In the genomic region with DNA sequence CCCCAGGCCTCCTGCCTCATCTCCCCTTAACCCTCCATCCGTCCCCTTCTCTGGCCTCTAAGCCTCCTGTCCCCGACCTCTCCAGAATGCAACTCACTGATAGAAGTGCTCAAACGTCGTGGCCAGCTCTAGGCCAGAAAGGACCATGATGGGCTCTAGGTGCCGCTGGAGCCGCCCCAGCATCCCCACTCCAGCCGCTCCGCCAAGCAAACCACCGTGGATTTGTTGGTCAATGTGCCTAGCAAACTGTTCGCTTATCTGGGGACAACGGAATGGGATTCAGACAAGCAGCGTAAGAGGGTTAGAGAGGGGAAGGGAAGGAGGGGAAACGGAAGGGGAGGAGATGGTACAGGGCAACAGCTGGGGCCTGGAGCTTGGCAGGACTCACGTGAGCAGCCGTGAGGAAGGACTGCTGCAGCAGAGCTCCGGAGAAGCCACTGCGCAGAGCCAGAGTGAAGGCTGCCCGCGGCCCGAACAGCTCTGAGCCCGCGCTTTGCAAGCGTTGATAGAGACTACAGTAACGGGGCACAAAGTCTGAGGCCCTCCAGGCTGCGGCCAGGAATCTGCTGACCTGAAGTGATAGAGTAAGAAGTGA, we compare ENCODE assay signal across 10 mouse cellular contexts. TPM values are rescaled to one million over a fixed set of nuclear protein-coding genes. Genes with fewer than 3 reads are reported as not detected.
DNase-seq lines count a peak whose midpoint lies in the region; ATAC-seq lines count a peak whose summit lies in the region.
"Had no signal": no experiment of that assay in that cellular context is flagged by ENCODE, and none has a peak within 500 bp of the region (broad histone marks: within the 10 kb centered on the region; RNA-seq: fewer than 3 reads in every experiment).

No protein-coding gene starts in this region.

- WGBS in kidney, embryonic 15.5 days = 51% methylated on average over 25 of the region's 25 CpGs
- 46% methylated on average over 25 of the region's 25 CpGs for WGBS in embryonic facial prominence, embryonic 10.5 days
- WGBS in intestine, embryonic 14.5 days = 35% methylated on average over 25 of the region's 25 CpGs
- WGBS in midbrain, embryonic 14.5 days = 43% methylated on average over 25 of the region's 25 CpGs

- H3K4me3 ChIP-seq in kidney, embryonic 15.5 days (replicated peaks) = peak overlapping the region; percentile 4; the same call in 1 of the 2 replicates
- peak overlapping the region; percentile 46 for H3K4me3 ChIP-seq in embryonic facial prominence, embryonic 10.5 days
- H3K4me3 ChIP-seq in intestine, embryonic 14.5 days (ENCODE audit: low read depth, low read length) = peak overlapping the region; percentile 25
- no peak overlapping the region for H3K4me3 ChIP-seq in midbrain, embryonic 14.5 days (replicated peaks; ENCODE audit: low read depth, low read length)

- H3K27ac ChIP-seq in kidney, embryonic 15.5 days = no peak overlapping the region
- H3K27ac ChIP-seq in embryonic facial prominence, embryonic 10.5 days (replicated peaks) = peak overlapping the region; percentile 63
- H3K27ac ChIP-seq in intestine, embryonic 14.5 days (ENCODE audit: low read depth) = no peak overlapping the region
- H3K27ac ChIP-seq in midbrain, embryonic 14.5 days (replicated peaks; ENCODE audit: low read depth, low read length) = no peak overlapping the region
- H3K27ac ChIP-seq: liver, embryonic 14.5 days had no signal

- H3K4me1 ChIP-seq in kidney, embryonic 15.5 days = 0 out of 2 replicates have a peak, but pooled peaks cover 7% of the 10 kb centered on the region
- H3K4me1 ChIP-seq in embryonic facial prominence, embryonic 10.5 days = peaks cover 29% of the 10 kb centered on the region
- no peaks in the 10 kb centered on the region for H3K4me1 ChIP-seq in intestine, embryonic 14.5 days (replicated peaks; ENCODE audit: control insufficient read depth, insufficient read depth, low read length)
- H3K4me1 ChIP-seq in midbrain, embryonic 14.5 days (ENCODE audit: control insufficient read depth, insufficient read depth, low read length) = no peaks in the 10 kb centered on the region

- no peaks in the 10 kb centered on the region for H3K9me3 ChIP-seq in kidney, embryonic 15.5 days (replicated peaks)
- no peaks in the 10 kb centered on the region for H3K9me3 ChIP-seq in embryonic facial prominence, embryonic 10.5 days
- no peaks in the 10 kb centered on the region for H3K9me3 ChIP-seq in intestine, embryonic 14.5 days (ENCODE audit: control insufficient read depth, low read length)
- H3K9me3 ChIP-seq in midbrain, embryonic 14.5 days (ENCODE audit: control insufficient read depth, low read length) = no peaks in the 10 kb centered on the region

- peaks cover 12% of the 10 kb centered on the region for H3K27me3 ChIP-seq in kidney, embryonic 15.5 days
- peaks cover 48% of the 10 kb centered on the region for H3K27me3 ChIP-seq in embryonic facial prominence, embryonic 10.5 days (replicated peaks; ENCODE audit: low read depth, poor library complexity, severe bottlenecking)
- H3K27me3 ChIP-seq in intestine, embryonic 14.5 days (replicated peaks; ENCODE audit: control insufficient read depth, insufficient read depth, low read length) = peaks cover 7% of the 10 kb centered on the region; the same call in 1 of the 2 replicates
- H3K27me3 ChIP-seq in midbrain, embryonic 14.5 days (ENCODE audit: control insufficient read depth, insufficient read depth, low read length) = no peaks in the 10 kb centered on the region

- DNase-seq in kidney, adult 18-20 months = no peak
- peak; percentile 47 for DNase-seq in embryonic facial prominence, embryonic 10.5 days (ENCODE audit: low spot score)
- no peak for DNase-seq in intestine, embryonic 14.5 days (ENCODE audit: low spot score)
- no peak for DNase-seq in midbrain, embryonic 14.5 days
- DNase-seq in frontal cortex, adult 2 months (ENCODE audit: extremely low spot score in 1 of 2, low spot score in 1 of 2) = no peak
- no peak for DNase-seq in adrenal gland, adult 18-20 months (ENCODE audit: low spot score in 2 of 2)
- DNase-seq in gastrocnemius, postnatal 4 days (ENCODE audit: low spot score in 2 of 2) = no peak
- DNase-seq: cerebellum, postnatal 36 days had no signal

- H3K36me3 ChIP-seq in kidney, embryonic 15.5 days = no peaks in the 10 kb centered on the region
- no peaks in the 10 kb centered on the region for H3K36me3 ChIP-seq in embryonic facial prominence, embryonic 10.5 days (replicated peaks)
- no peaks in the 10 kb centered on the region for H3K36me3 ChIP-seq in intestine, embryonic 14.5 days (ENCODE audit: control insufficient read depth, insufficient read depth, low read length)
- H3K36me3 ChIP-seq in midbrain, embryonic 14.5 days (ENCODE audit: control insufficient read depth, insufficient read depth, low read length) = peaks cover 32% of the 10 kb centered on the region

- H3K4me2 ChIP-seq in kidney, embryonic 15.5 days = peak overlapping the region; percentile 40
- H3K4me2 ChIP-seq in intestine, embryonic 14.5 days (ENCODE audit: low read length) = peak overlapping the region; percentile 45
- no peak overlapping the region for H3K4me2 ChIP-seq in midbrain, embryonic 14.5 days (ENCODE audit: low read length)

- ATAC-seq in kidney, embryonic 15.5 days (replicated peaks; ENCODE audit: low FRiP score) = no peak; the same call in 1 of the 2 replicates
- ATAC-seq in intestine, embryonic 14.5 days (replicated peaks; ENCODE audit: low FRiP score, low TSS enrichment, low read depth) = 0 out of 2 replicates have a peak, but pooled peaks have one; percentile 42
- no peak for ATAC-seq in midbrain, embryonic 14.5 days (ENCODE audit: low FRiP score, low TSS enrichment)

- no peak overlapping the region for H3K9ac ChIP-seq in kidney, embryonic 15.5 days
- H3K9ac ChIP-seq in intestine, embryonic 14.5 days (ENCODE audit: low read length) = peak overlapping the region; percentile 34
- H3K9ac ChIP-seq in midbrain, embryonic 14.5 days (replicated peaks; ENCODE audit: low read length) = 0 out of 2 replicates have a peak overlapping the region, but pooled peaks have one; percentile 16
- H3K9ac ChIP-seq: liver, embryonic 14.5 days had no signal

RNA-seq across cellular contexts. Expression of a gene that starts 24.0 kb away (rescaled TPM):
- 58.0 and 58.5 TPM in 2 replicates for polyA plus RNA-seq in kidney, embryonic 15.5 days (2015; fragmentation: Nextera tagmentation; extraction: Ambion mirVana)
- 79.9 and 81.6 TPM in 2 replicates for polyA plus RNA-seq in embryonic facial prominence, embryonic 10.5 days (2016; fragmentation: Nextera tagmentation; extraction: Ambion mirVana)
- polyA plus RNA-seq in intestine, embryonic 14.5 days (2014; fragmentation: Nextera tagmentation; extraction: Ambion mirVana) = 58.4 and 64.4 TPM in 2 replicates
- 17.2 and 20.4 TPM in 2 replicates for polyA plus RNA-seq in midbrain, embryonic 14.5 days (2014; fragmentation: Nextera tagmentation; extraction: Ambion mirVana)
- 4.0 and 4.8 TPM in 2 replicates for polyA plus RNA-seq in frontal cortex, adult 2 months (2012; rRNA removed)
- total RNA-seq in adrenal gland, adult 18-20 months (2021) = 1 to 10 TPM; 3.2 to 6.0 TPM
- total RNA-seq in gastrocnemius, postnatal 4 days (2021) = 1 to 10 TPM; 3.6 to 5.2 TPM

RNA-seq across cellular contexts. Expression of a gene that starts 25.7 kb away (rescaled TPM):
- polyA plus RNA-seq in kidney, embryonic 15.5 days (2015; fragmentation: Nextera tagmentation; extraction: Ambion mirVana) = 5.3 and 5.8 TPM in 2 replicates
- 5.2 and 6.1 TPM in 2 replicates for polyA plus RNA-seq in embryonic facial prominence, embryonic 10.5 days (2016; fragmentation: Nextera tagmentation; extraction: Ambion mirVana)
- polyA plus RNA-seq in intestine, embryonic 14.5 days (2014; fragmentation: Nextera tagmentation; extraction: Ambion mirVana) = 3.8 and 3.9 TPM in 2 replicates
- polyA plus RNA-seq in midbrain, embryonic 14.5 days (2014; fragmentation: Nextera tagmentation; extraction: Ambion mirVana) = 13.6 and 20.6 TPM in 2 replicates
- polyA plus RNA-seq in frontal cortex, adult 2 months (2012; rRNA removed) = 65.3 and 66.8 TPM in 2 replicates
- total RNA-seq in adrenal gland, adult 18-20 months (2021) = 10 to 100 TPM; 24.8 to 30.1 TPM
- total RNA-seq in gastrocnemius, postnatal 4 days (2021) = 10 to 100 TPM; 13.5 to 15.0 TPM

RNA-seq across cellular contexts. Expression of a gene that starts 33.0 kb away (rescaled TPM):
- polyA plus RNA-seq in kidney, embryonic 15.5 days (2015; fragmentation: Nextera tagmentation; extraction: Ambion mirVana) = 0.17 and 0.26 TPM in 2 replicates
- 0.67 and 0.80 TPM in 2 replicates for polyA plus RNA-seq in embryonic facial prominence, embryonic 10.5 days (2016; fragmentation: Nextera tagmentation; extraction: Ambion mirVana)
- 0.32 and 0.39 TPM in 2 replicates for polyA plus RNA-seq in intestine, embryonic 14.5 days (2014; fragmentation: Nextera tagmentation; extraction: Ambion mirVana)
- polyA plus RNA-seq in midbrain, embryonic 14.5 days (2014; fragmentation: Nextera tagmentation; extraction: Ambion mirVana) = 6.1 and 6.2 TPM in 2 replicates
- 46.3 and 50.1 TPM in 2 replicates for polyA plus RNA-seq in frontal cortex, adult 2 months (2012; rRNA removed)
- 1 to 10 TPM in 1 of 2 experiments, under 1 TPM in 1; 0.96 to 1.0 TPM for total RNA-seq in adrenal gland, adult 18-20 months (2021)
- total RNA-seq in gastrocnemius, postnatal 4 days (2021) = 1 to 10 TPM in 1 of 2 experiments, under 1 TPM in 1; 0.60 to 1.2 TPM

RNA-seq across cellular contexts. Expression of a gene that starts 35.5 kb away (rescaled TPM):
- polyA plus RNA-seq in kidney, embryonic 15.5 days (2015; fragmentation: Nextera tagmentation; extraction: Ambion mirVana) = 9.1 and 9.5 TPM in 2 replicates
- polyA plus RNA-seq in embryonic facial prominence, embryonic 10.5 days (2016; fragmentation: Nextera tagmentation; extraction: Ambion mirVana) = 5.6 and 7.0 TPM in 2 replicates
- polyA plus RNA-seq in intestine, embryonic 14.5 days (2014; fragmentation: Nextera tagmentation; extraction: Ambion mirVana) = 11.9 and 12.4 TPM in 2 replicates
- polyA plus RNA-seq in midbrain, embryonic 14.5 days (2014; fragmentation: Nextera tagmentation; extraction: Ambion mirVana) = 4.2 and 5.9 TPM in 2 replicates
- polyA plus RNA-seq in frontal cortex, adult 2 months (2012; rRNA removed) = 74.8 and 82.0 TPM in 2 replicates
- total RNA-seq in adrenal gland, adult 18-20 months (2021) = 10 to 100 TPM; 40.8 to 66.6 TPM
- 10 to 100 TPM; 81.5 to 84.4 TPM for total RNA-seq in gastrocnemius, postnatal 4 days (2021)
